ENCODE assay signal across 20 mouse cellular contexts in genomic region chr7:126667495-126668090, GRCm38 (mm10). TPM values are rescaled to one million over a fixed set of nuclear protein-coding genes. Genes with fewer than 3 reads are reported as not detected.
DNase-seq lines count a peak whose midpoint lies in the region; ATAC-seq and TF ChIP-seq lines count a peak whose summit lies in the region.
"Had no signal": no experiment of that assay in that cellular context is flagged by ENCODE, and none has a peak within 500 bp of the region (broad histone marks: within the 10 kb centered on the region; RNA-seq: fewer than 3 reads in every experiment).

No protein-coding gene starts in this region.

- intact Hi-C loops in heart, postnatal 14 days (cut with DNase I): no loop called here

- H3K4me3 ChIP-seq in heart, postnatal 0 days (ENCODE audit: low read depth, low read length): no peak overlapping the region
- no peak overlapping the region for H3K4me3 ChIP-seq in lung, embryonic 16.5 days (ENCODE audit: low read length)
- H3K4me3 ChIP-seq in embryonic facial prominence, embryonic 14.5 days (ENCODE audit: low read depth, low read length): no peak overlapping the region
- H3K4me3 ChIP-seq in hindbrain, embryonic 11.5 days (ENCODE audit: low read depth, low read length): no peak overlapping the region
- H3K4me3 ChIP-seq: erythroblast, embryonic 14.5 days; forebrain, embryonic 15.5 days; heart, adult 2 months; hindbrain, embryonic 12.5 days; limb, embryonic 15.5 days had no signal

- H3K4me1 ChIP-seq in heart, postnatal 0 days (ENCODE audit: control insufficient read depth, insufficient read depth): no peaks in the 10 kb centered on the region
- H3K4me1 ChIP-seq in lung, embryonic 16.5 days (replicated peaks; ENCODE audit: control insufficient read depth, insufficient read depth, low read length): no peaks in the 10 kb centered on the region; the same call in none of the 2 replicates
- no peaks in the 10 kb centered on the region for H3K4me1 ChIP-seq in embryonic facial prominence, embryonic 14.5 days (ENCODE audit: control insufficient read depth, insufficient read depth, low read length)
- no peaks in the 10 kb centered on the region for H3K4me1 ChIP-seq in hindbrain, embryonic 11.5 days (replicated peaks; ENCODE audit: control insufficient read depth, insufficient read depth, low read length)
- H3K4me1 ChIP-seq: forebrain, embryonic 15.5 days; hindbrain, embryonic 12.5 days; limb, embryonic 15.5 days had no signal

- no peak for TF ChIP-seq EP300 in heart, postnatal 0 days (IDR thresholded peaks at IDR 0.05; ENCODE audit: low read depth)

- no peak for TF ChIP-seq CTCF in heart, postnatal 0 days (IDR thresholded peaks at IDR 0.05; ENCODE audit: low read depth)

- no peaks in the 10 kb centered on the region for H3K27me3 ChIP-seq in heart, postnatal 0 days (ENCODE audit: control insufficient read depth, insufficient read depth, low read length)
- H3K27me3 ChIP-seq in lung, embryonic 16.5 days (ENCODE audit: control insufficient read depth, insufficient read depth, low read depth, low read length): no peaks in the 10 kb centered on the region
- no peaks in the 10 kb centered on the region for H3K27me3 ChIP-seq in embryonic facial prominence, embryonic 14.5 days (replicated peaks; ENCODE audit: control insufficient read depth, insufficient read depth, low read length)
- no peaks in the 10 kb centered on the region for H3K27me3 ChIP-seq in hindbrain, embryonic 11.5 days (ENCODE audit: control insufficient read depth, insufficient read depth, low read length)
- H3K27me3 ChIP-seq: forebrain, embryonic 15.5 days; hindbrain, embryonic 12.5 days; limb, embryonic 15.5 days had no signal

- no peak overlapping the region for H3K9ac ChIP-seq in heart, postnatal 0 days (replicated peaks; ENCODE audit: low read depth, low read length)
- H3K9ac ChIP-seq in lung, embryonic 16.5 days (ENCODE audit: low read length): no peak overlapping the region
- no peak overlapping the region for H3K9ac ChIP-seq in embryonic facial prominence, embryonic 14.5 days (ENCODE audit: low read depth, low read length)
- no peak overlapping the region for H3K9ac ChIP-seq in hindbrain, embryonic 11.5 days (ENCODE audit: low read depth, low read length)
- H3K9ac ChIP-seq: forebrain, embryonic 15.5 days; hindbrain, embryonic 12.5 days; limb, embryonic 15.5 days had no signal

- 73% methylated on average over 9 of the region's 9 CpGs for WGBS in heart, postnatal 0 days
- WGBS in lung, embryonic 16.5 days: 78% methylated on average over 9 of the region's 9 CpGs
- 85% methylated on average over 9 of the region's 9 CpGs for WGBS in embryonic facial prominence, embryonic 14.5 days
- 88% methylated on average over 9 of the region's 9 CpGs for WGBS in hindbrain, embryonic 11.5 days

- no peak for DNase-seq in heart, postnatal 0 days (ENCODE audit: low spot score)
- no peak for DNase-seq in heart, postnatal 14 days
- DNase-seq in lung, postnatal 25 days (ENCODE audit: low spot score): no peak
- no peak for DNase-seq in embryonic facial prominence, embryonic 14.5 days (ENCODE audit: low spot score)
- no peak for DNase-seq in cerebellum, adult 8-10 months
- no peak for DNase-seq in hindbrain, embryonic 11.5 days (ENCODE audit: low spot score)
- DNase-seq: cerebellum, postnatal 14 days; heart, adult 2 months; kidney, postnatal 14 days; layer of hippocampus, adult 9-11 months; midbrain, embryonic 14.5 days had no signal

- H3K4me2 ChIP-seq in heart, postnatal 0 days (ENCODE audit: low read depth, low read length): no peak overlapping the region
- H3K4me2 ChIP-seq in lung, embryonic 16.5 days (ENCODE audit: low read depth, low read length): no peak overlapping the region
- H3K4me2 ChIP-seq in embryonic facial prominence, embryonic 14.5 days (ENCODE audit: low read depth, low read length): no peak overlapping the region
- H3K4me2 ChIP-seq in hindbrain, embryonic 11.5 days (replicated peaks; ENCODE audit: low read depth, low read length): no peak overlapping the region
- H3K4me2 ChIP-seq: forebrain, embryonic 15.5 days; hindbrain, embryonic 12.5 days; limb, embryonic 15.5 days had no signal

- no peak for ATAC-seq in heart, postnatal 0 days (ENCODE audit: insufficient read depth, low read depth)
- no peak for ATAC-seq in lung, embryonic 16.5 days (ENCODE audit: low read depth)
- no peak for ATAC-seq in embryonic facial prominence, embryonic 14.5 days (ENCODE audit: low read depth)
- peak; percentile 75 for ATAC-seq in megakaryocyte, adult 5-6 weeks (ENCODE audit: poor library complexity, severe bottlenecking)
- no peak for ATAC-seq in hindbrain, embryonic 11.5 days (ENCODE audit: low FRiP score)
- ATAC-seq: CD4-positive, CD25-positive, alpha-beta regulatory T cell, adult 4 months; forebrain, embryonic 15.5 days; inflammation-experienced regulatory T-cells, adult 6 months had no signal

- H3K36me3 ChIP-seq in heart, postnatal 0 days (replicated peaks; ENCODE audit: control insufficient read depth, insufficient read depth, low read length): peaks cover 31% of the 10 kb centered on the region
- H3K36me3 ChIP-seq in lung, embryonic 16.5 days (ENCODE audit: control insufficient read depth, insufficient read depth, low read length): peaks cover 12% of the 10 kb centered on the region
- peaks cover 39% of the 10 kb centered on the region for H3K36me3 ChIP-seq in embryonic facial prominence, embryonic 14.5 days (ENCODE audit: control insufficient read depth, insufficient read depth, low read length)
- H3K36me3 ChIP-seq in hindbrain, embryonic 11.5 days (ENCODE audit: control insufficient read depth, insufficient read depth, low read length): no peaks in the 10 kb centered on the region

- H3K27ac ChIP-seq in heart, postnatal 0 days (ENCODE audit: low read depth): peak overlapping the region; percentile 84
- H3K27ac ChIP-seq in lung, embryonic 16.5 days (ENCODE audit: low read length): peak overlapping the region; percentile 9
- peak overlapping the region; percentile 44; the same call in 1 of the 2 replicates for H3K27ac ChIP-seq in embryonic facial prominence, embryonic 14.5 days (replicated peaks; ENCODE audit: low read depth, low read length)
- H3K27ac ChIP-seq in hindbrain, embryonic 11.5 days (ENCODE audit: low read depth, low read length): no peak overlapping the region
- H3K27ac ChIP-seq: forebrain, embryonic 15.5 days; hindbrain, embryonic 12.5 days had no signal

- no peaks in the 10 kb centered on the region for H3K9me3 ChIP-seq in heart, postnatal 0 days (replicated peaks; ENCODE audit: control insufficient read depth, low read length)
- no peaks in the 10 kb centered on the region for H3K9me3 ChIP-seq in lung, embryonic 16.5 days (ENCODE audit: control insufficient read depth, low read length)
- no peaks in the 10 kb centered on the region for H3K9me3 ChIP-seq in embryonic facial prominence, embryonic 14.5 days (ENCODE audit: control insufficient read depth, low read length)
- no peaks in the 10 kb centered on the region for H3K9me3 ChIP-seq in hindbrain, embryonic 11.5 days (ENCODE audit: control insufficient read depth, low read length)
- H3K9me3 ChIP-seq: forebrain, embryonic 15.5 days; G1E; hindbrain, embryonic 12.5 days; limb, embryonic 15.5 days had no signal

RNA-seq across cellular contexts. Expression of gene Sult1a1, which starts 8.6 kb away (rescaled TPM):
- 64.2 and 78.2 TPM in 2 replicates for total RNA-seq in heart, postnatal 0 days (2014; rRNA removed; ENCODE audit: low replicate concordance)
- 24.8 and 30.4 TPM in 2 replicates for polyA plus RNA-seq in heart, postnatal 0 days (2015; fragmentation: Nextera tagmentation; extraction: Ambion mirVana)
- 10 to 100 TPM; 38.6 to 43.2 TPM for total RNA-seq in heart, postnatal 14 days (2021)
- polyA plus RNA-seq in lung, embryonic 16.5 days (2015; fragmentation: Nextera tagmentation; extraction: Ambion mirVana): 12.3 and 21.1 TPM in 2 replicates
- polyA plus RNA-seq in embryonic facial prominence, embryonic 14.5 days (2014; fragmentation: Nextera tagmentation; extraction: Ambion mirVana): 13.5 and 17.9 TPM in 2 replicates
- 4.8 and 6.6 TPM in 2 replicates for total RNA-seq in megakaryocyte, adult 5-6 weeks (2015)
- total RNA-seq in megakaryocyte, adult 5-6 weeks (2017): 6.6 and 6.9 TPM in 2 replicates
- 0.25 and 0.52 TPM in 2 replicates for polyA plus RNA-seq in hindbrain, embryonic 11.5 days (2014; fragmentation: Nextera tagmentation; extraction: Ambion mirVana)
- polyA plus RNA-seq: erythroblast, embryonic 14.5 days; G1E had no signal

RNA-seq across cellular contexts. Expression of gene Sgf29, which starts 18.5 kb away (rescaled TPM):
- 15.9 and 20.7 TPM in 2 replicates for total RNA-seq in heart, postnatal 0 days (2014; rRNA removed; ENCODE audit: low replicate concordance)
- polyA plus RNA-seq in heart, postnatal 0 days (2015; fragmentation: Nextera tagmentation; extraction: Ambion mirVana): 21.9 and 25.3 TPM in 2 replicates
- 10 to 100 TPM; 24.6 to 28.6 TPM for total RNA-seq in heart, postnatal 14 days (2021)
- polyA plus RNA-seq in lung, embryonic 16.5 days (2015; fragmentation: Nextera tagmentation; extraction: Ambion mirVana): 42.9 and 47.3 TPM in 2 replicates
- polyA plus RNA-seq in embryonic facial prominence, embryonic 14.5 days (2014; fragmentation: Nextera tagmentation; extraction: Ambion mirVana): 40.8 and 45.4 TPM in 2 replicates
- 42.1 and 55.6 TPM in 2 replicates for total RNA-seq in megakaryocyte, adult 5-6 weeks (2015)
- total RNA-seq in megakaryocyte, adult 5-6 weeks (2017): 27.3 and 35.5 TPM in 2 replicates
- polyA plus RNA-seq in hindbrain, embryonic 11.5 days (2014; fragmentation: Nextera tagmentation; extraction: Ambion mirVana): 44.8 and 49.3 TPM in 2 replicates

RNA-seq across cellular contexts. Expression of gene Bola2, which starts 27.6 kb away (rescaled TPM):
- total RNA-seq in heart, postnatal 0 days (2014; rRNA removed; ENCODE audit: low replicate concordance): 29.3 and 36.5 TPM in 2 replicates
- polyA plus RNA-seq in heart, postnatal 0 days (2015; fragmentation: Nextera tagmentation; extraction: Ambion mirVana): 89.0 and 93.7 TPM in 2 replicates
- 10 to 100 TPM; 49.2 to 51.2 TPM for total RNA-seq in heart, postnatal 14 days (2021)
- polyA plus RNA-seq in lung, embryonic 16.5 days (2015; fragmentation: Nextera tagmentation; extraction: Ambion mirVana): 102 and 108 TPM in 2 replicates
- polyA plus RNA-seq in embryonic facial prominence, embryonic 14.5 days (2014; fragmentation: Nextera tagmentation; extraction: Ambion mirVana): 108 and 130 TPM in 2 replicates
- total RNA-seq in megakaryocyte, adult 5-6 weeks (2015): 49.8 and 60.5 TPM in 2 replicates
- total RNA-seq in megakaryocyte, adult 5-6 weeks (2017): 106 and 161 TPM in 2 replicates
- polyA plus RNA-seq in hindbrain, embryonic 11.5 days (2014; fragmentation: Nextera tagmentation; extraction: Ambion mirVana): 164 and 176 TPM in 2 replicates

RNA-seq across cellular contexts. Expression of gene Slx1b, which starts 28.0 kb away (rescaled TPM):
- 6.2 and 12.6 TPM in 2 replicates for total RNA-seq in heart, postnatal 0 days (2014; rRNA removed; ENCODE audit: low replicate concordance)
- polyA plus RNA-seq in heart, postnatal 0 days (2015; fragmentation: Nextera tagmentation; extraction: Ambion mirVana): 4.9 and 6.3 TPM in 2 replicates
- total RNA-seq in heart, postnatal 14 days (2021): 1 to 10 TPM; 5.7 to 7.7 TPM
- 11.1 and 11.9 TPM in 2 replicates for polyA plus RNA-seq in lung, embryonic 16.5 days (2015; fragmentation: Nextera tagmentation; extraction: Ambion mirVana)
- 5.3 and 6.4 TPM in 2 replicates for polyA plus RNA-seq in embryonic facial prominence, embryonic 14.5 days (2014; fragmentation: Nextera tagmentation; extraction: Ambion mirVana)
- total RNA-seq in megakaryocyte, adult 5-6 weeks (2015): 4.1 and 6.0 TPM in 2 replicates
- 4.7 and 5.9 TPM in 2 replicates for total RNA-seq in megakaryocyte, adult 5-6 weeks (2017)
- polyA plus RNA-seq in hindbrain, embryonic 11.5 days (2014; fragmentation: Nextera tagmentation; extraction: Ambion mirVana): 9.8 and 10.7 TPM in 2 replicates

RNA-seq across cellular contexts. Expression of gene Nupr1, which starts 36.9 kb away (rescaled TPM):
- total RNA-seq in heart, postnatal 0 days (2014; rRNA removed; ENCODE audit: low replicate concordance): 1.3 and 4.1 TPM in 2 replicates
- 8.9 and 13.0 TPM in 2 replicates for polyA plus RNA-seq in heart, postnatal 0 days (2015; fragmentation: Nextera tagmentation; extraction: Ambion mirVana)
- 1 to 10 TPM; 8.7 to 9.2 TPM for total RNA-seq in heart, postnatal 14 days (2021)
- 34.2 and 53.9 TPM in 2 replicates for polyA plus RNA-seq in lung, embryonic 16.5 days (2015; fragmentation: Nextera tagmentation; extraction: Ambion mirVana)
- 29.3 and 39.9 TPM in 2 replicates for polyA plus RNA-seq in embryonic facial prominence, embryonic 14.5 days (2014; fragmentation: Nextera tagmentation; extraction: Ambion mirVana)
- total RNA-seq in megakaryocyte, adult 5-6 weeks (2015): 54.7 and 61.4 TPM in 2 replicates
- 108 and 126 TPM in 2 replicates for total RNA-seq in megakaryocyte, adult 5-6 weeks (2017)
- polyA plus RNA-seq in hindbrain, embryonic 11.5 days (2014; fragmentation: Nextera tagmentation; extraction: Ambion mirVana): 1.3 and 2.4 TPM in 2 replicates
